Mouse (Mus musculus) hindbrain, embryonic 16.5 days (tissue): ENCODE data around the gene Sept9. TPM values are rescaled to one million over a fixed set of nuclear protein-coding genes. Genes with fewer than 3 reads are reported as not detected.

Source experiments
- polyA plus RNA-seq: library from polyadenylated mRNA; unstranded; fragments of >200 nt; fragmentation: Nextera tagmentation; extraction: Ambion mirVana; gene quantifications from 2 replicates; pipeline ENCODE4 v1.2.1, GENCODE M21; 2015

Sept9 gene
- polyA plus RNA-seq, 1 experiment from 2014 or later = 109 TPM

Other genes with a start within 250 kb of the Sept9 start
- gene Sec14l1, start 84.5 kb upstream of the Sept9 start, polyA plus RNA-seq = 53.9 and 63.4 TPM in 2 replicates